15 mouse cellular contexts compared by ENCODE assay signal in the genomic region with DNA sequence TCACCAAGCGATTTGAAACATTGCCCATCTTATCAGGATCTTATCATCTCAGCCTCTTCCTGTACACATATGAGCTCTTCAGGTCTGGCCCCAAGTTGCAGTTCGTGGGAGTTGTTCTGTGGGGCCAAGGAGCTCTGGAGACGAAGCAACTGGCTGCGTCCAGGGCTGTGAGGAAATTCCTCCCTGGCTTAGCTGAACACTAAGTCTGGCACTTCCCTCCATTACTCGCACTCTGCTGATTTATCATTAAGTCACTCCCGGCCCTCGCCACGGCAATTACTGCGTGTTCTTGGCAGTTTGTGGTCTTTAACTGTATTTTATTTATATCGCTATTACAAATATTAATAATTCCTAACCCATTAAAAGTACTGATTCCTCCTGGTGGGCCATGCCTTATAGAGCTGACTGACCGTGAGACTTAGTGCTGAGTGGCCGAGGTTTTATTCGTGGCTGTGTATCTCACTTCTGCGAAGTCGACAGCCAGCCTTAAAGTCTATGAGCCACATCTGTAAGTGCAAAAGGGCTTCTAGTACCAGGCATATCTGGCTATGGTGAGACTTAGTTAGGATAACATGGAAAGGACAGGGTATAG. TPM values are rescaled to one million over a fixed set of nuclear protein-coding genes. Genes with fewer than 3 reads are reported as not detected.
A peak's percentile ranks its signal among the peaks of the same experiment; 100 is the strongest.
DNase-seq lines count a peak whose midpoint lies in the region; ATAC-seq and TF ChIP-seq lines count a peak whose summit lies in the region.
"Had no signal": no experiment of that assay in that cellular context is flagged by ENCODE, and none has a peak within 500 bp of the region (broad histone marks: within the 10 kb centered on the region; RNA-seq: fewer than 3 reads in every experiment).

No protein-coding gene starts in this region.

- no peaks in the 10 kb centered on the region for H3K27me3 ChIP-seq in intestine, embryonic 14.5 days (replicated peaks; ENCODE audit: control insufficient read depth, insufficient read depth, low read length)
- H3K27me3 ChIP-seq in intestine, postnatal 0 days (replicated peaks; ENCODE audit: control insufficient read depth, insufficient read depth, low read length), result no peaks in the 10 kb centered on the region
- H3K27me3 ChIP-seq in heart, embryonic 13.5 days (replicated peaks), result no peaks in the 10 kb centered on the region
- no peaks in the 10 kb centered on the region for H3K27me3 ChIP-seq in lung, postnatal 0 days (replicated peaks; ENCODE audit: insufficient read depth, low read length)
- H3K27me3 ChIP-seq: limb, embryonic 12.5 days; megakaryocyte, embryonic 14.5 days; neural tube, embryonic 13.5 days had no signal

- ATAC-seq in intestine, embryonic 14.5 days (replicated peaks; ENCODE audit: low FRiP score, low TSS enrichment, low read depth), result no peak
- ATAC-seq in intestine, postnatal 0 days, result no peak
- ATAC-seq in heart, embryonic 13.5 days (ENCODE audit: extremely low read depth, insufficient number of reproducible peaks, low FRiP score, low TSS enrichment), result no peak
- peak; percentile 73 for ATAC-seq in lung, postnatal 0 days

- H3K36me3 ChIP-seq in intestine, embryonic 14.5 days (ENCODE audit: control insufficient read depth, insufficient read depth, low read length), result peaks cover 11% of the 10 kb centered on the region
- 0 out of 2 replicates have a peak, but pooled peaks cover 4% of the 10 kb centered on the region for H3K36me3 ChIP-seq in intestine, postnatal 0 days (ENCODE audit: control insufficient read depth, insufficient read depth)
- peaks cover 39% of the 10 kb centered on the region for H3K36me3 ChIP-seq in heart, embryonic 13.5 days
- H3K36me3 ChIP-seq in lung, postnatal 0 days (ENCODE audit: insufficient read depth, low read length), result no peaks in the 10 kb centered on the region; the same call in 1 of the 2 replicates

- H3K4me3 ChIP-seq in intestine, embryonic 14.5 days (ENCODE audit: low read depth, low read length), result no peak overlapping the region
- no peak overlapping the region for H3K4me3 ChIP-seq in intestine, postnatal 0 days (ENCODE audit: low read depth, low read length)
- H3K4me3 ChIP-seq in heart, embryonic 13.5 days, result no peak overlapping the region
- H3K4me3 ChIP-seq in lung, postnatal 0 days (ENCODE audit: low read depth, low read length), result no peak overlapping the region
- H3K4me3 ChIP-seq: layer of hippocampus, adult 2 months; limb, embryonic 12.5 days; megakaryocyte, embryonic 14.5 days; neural tube, embryonic 13.5 days had no signal

- DNase-seq in intestine, embryonic 14.5 days (ENCODE audit: low spot score), result peak; percentile 49
- peak; percentile 77 for DNase-seq in NIH3T3 (ENCODE audit: low read depth)
- DNase-seq in lung, postnatal 0 days (ENCODE audit: low spot score), result peak; percentile 80
- DNase-seq in layer of hippocampus, postnatal 36 days, result no peak
- no peak for DNase-seq in frontal cortex, postnatal 36 days (ENCODE audit: low spot score in 2 of 2)
- DNase-seq in retina, postnatal 1 day, result no peak
- DNase-seq: adrenal gland, adult 8-10 months; spleen, adult 18-20 months; thymus, postnatal 36 days had no signal

- no peak for TF ChIP-seq CTCF in intestine, postnatal 0 days (IDR thresholded peaks at IDR 0.05; ENCODE audit: low read depth)
- no peak for TF ChIP-seq CTCF in lung, postnatal 0 days (IDR thresholded peaks at IDR 0.05)

- H3K4me2 ChIP-seq in intestine, embryonic 14.5 days (ENCODE audit: low read length), result no peak overlapping the region
- no peak overlapping the region for H3K4me2 ChIP-seq in intestine, postnatal 0 days (replicated peaks; ENCODE audit: low read depth)
- H3K4me2 ChIP-seq in heart, embryonic 13.5 days, result no peak overlapping the region
- H3K4me2 ChIP-seq in lung, postnatal 0 days (replicated peaks; ENCODE audit: low read depth, low read length), result no peak overlapping the region
- H3K4me2 ChIP-seq: limb, embryonic 12.5 days; neural tube, embryonic 13.5 days had no signal

- H3K9ac ChIP-seq in intestine, embryonic 14.5 days (ENCODE audit: low read length), result no peak overlapping the region
- no peak overlapping the region for H3K9ac ChIP-seq in intestine, postnatal 0 days (ENCODE audit: low read depth, low read length)
- no peak overlapping the region for H3K9ac ChIP-seq in heart, embryonic 13.5 days
- H3K9ac ChIP-seq in lung, postnatal 0 days (replicated peaks; ENCODE audit: low read depth), result no peak overlapping the region
- H3K9ac ChIP-seq: limb, embryonic 12.5 days; neural tube, embryonic 13.5 days had no signal

- no peak overlapping the region for H3K27ac ChIP-seq in intestine, embryonic 14.5 days (ENCODE audit: low read depth)
- no peak overlapping the region for H3K27ac ChIP-seq in intestine, postnatal 0 days (ENCODE audit: low read depth, low read length)
- H3K27ac ChIP-seq in heart, embryonic 13.5 days (replicated peaks), result 0 out of 2 replicates have a peak overlapping the region, but pooled peaks have one; percentile 45
- no peak overlapping the region for H3K27ac ChIP-seq in lung, postnatal 0 days (ENCODE audit: low read length)
- H3K27ac ChIP-seq: layer of hippocampus, adult 2 months; limb, embryonic 12.5 days; neural tube, embryonic 13.5 days had no signal

- 50% methylated on average over 15 of the region's 15 CpGs for WGBS in intestine, embryonic 14.5 days
- WGBS in intestine, postnatal 0 days, result 51% methylated on average over 15 of the region's 15 CpGs
- 59% methylated on average over 15 of the region's 15 CpGs for WGBS in heart, embryonic 13.5 days
- WGBS in lung, postnatal 0 days, result 42% methylated on average over 15 of the region's 15 CpGs

- 0 out of 2 replicates have a peak, but pooled peaks have one; percentile 40 for TF ChIP-seq EP300 in lung, postnatal 0 days (IDR thresholded peaks at IDR 0.05)

- H3K9me3 ChIP-seq in intestine, embryonic 14.5 days (ENCODE audit: control insufficient read depth, low read length), result no peaks in the 10 kb centered on the region
- no peaks in the 10 kb centered on the region for H3K9me3 ChIP-seq in intestine, postnatal 0 days (ENCODE audit: control insufficient read depth)
- no peaks in the 10 kb centered on the region for H3K9me3 ChIP-seq in heart, embryonic 13.5 days
- no peaks in the 10 kb centered on the region for H3K9me3 ChIP-seq in lung, postnatal 0 days (ENCODE audit: low read length)
- H3K9me3 ChIP-seq: limb, embryonic 12.5 days; megakaryocyte, embryonic 14.5 days; neural tube, embryonic 13.5 days had no signal

- peaks cover 16% of the 10 kb centered on the region for H3K4me1 ChIP-seq in intestine, embryonic 14.5 days (replicated peaks; ENCODE audit: control insufficient read depth, insufficient read depth, low read length)
- no peaks in the 10 kb centered on the region for H3K4me1 ChIP-seq in intestine, postnatal 0 days (replicated peaks; ENCODE audit: control insufficient read depth, insufficient read depth, low read length)
- peaks cover 6% of the 10 kb centered on the region; the same call in 1 of the 2 replicates for H3K4me1 ChIP-seq in heart, embryonic 13.5 days
- peaks cover 3% of the 10 kb centered on the region; the same call in 1 of the 2 replicates for H3K4me1 ChIP-seq in lung, postnatal 0 days (ENCODE audit: insufficient read depth, low read depth, low read length)
- H3K4me1 ChIP-seq: limb, embryonic 12.5 days; megakaryocyte, embryonic 14.5 days; neural tube, embryonic 13.5 days had no signal

RNA-seq across cellular contexts. Expression of gene Mthfd1l, which starts 56.0 kb away (rescaled TPM):
- 23.9 and 27.5 TPM in 2 replicates for polyA plus RNA-seq in intestine, embryonic 14.5 days (2014; fragmentation: Nextera tagmentation; extraction: Ambion mirVana)
- 5.3 and 5.6 TPM in 2 replicates for polyA plus RNA-seq in intestine, postnatal 0 days (2015; fragmentation: Nextera tagmentation; extraction: Ambion mirVana)
- polyA plus RNA-seq in heart, embryonic 13.5 days (2015; fragmentation: Nextera tagmentation; extraction: Ambion mirVana), result 12.2 and 13.0 TPM in 2 replicates
- 3.0 and 3.7 TPM in 2 replicates for polyA plus RNA-seq in lung, postnatal 0 days (2015; fragmentation: Nextera tagmentation; extraction: Ambion mirVana)
- total RNA-seq in layer of hippocampus, postnatal 36 days (2021), result 1 to 10 TPM; 7.7 to 9.3 TPM

Comparison
In these comparisons a context has a peak if more than half of its experiments do, and no peak if none do; other contexts are left out.
1. DNase-seq: peak in intestine, embryonic 14.5 days (single experiment), NIH3T3 (single experiment) and lung, postnatal 0 days (single experiment); none in layer of hippocampus, postnatal 36 days (0 of 2), frontal cortex, postnatal 36 days (0 of 2) and retina, postnatal 1 day (single experiment).